Mouse (Mus musculus): ENCODE measurements around the gene Krtdap. TPM values are rescaled to one million over a fixed set of nuclear protein-coding genes. Genes with fewer than 3 reads are reported as not detected.
A peak's percentile ranks its signal among the peaks of the same experiment; 100 is the strongest.

The Krtdap gene
- total RNA-seq, 1 experiment from 2014 or later = not detected

DNA sequence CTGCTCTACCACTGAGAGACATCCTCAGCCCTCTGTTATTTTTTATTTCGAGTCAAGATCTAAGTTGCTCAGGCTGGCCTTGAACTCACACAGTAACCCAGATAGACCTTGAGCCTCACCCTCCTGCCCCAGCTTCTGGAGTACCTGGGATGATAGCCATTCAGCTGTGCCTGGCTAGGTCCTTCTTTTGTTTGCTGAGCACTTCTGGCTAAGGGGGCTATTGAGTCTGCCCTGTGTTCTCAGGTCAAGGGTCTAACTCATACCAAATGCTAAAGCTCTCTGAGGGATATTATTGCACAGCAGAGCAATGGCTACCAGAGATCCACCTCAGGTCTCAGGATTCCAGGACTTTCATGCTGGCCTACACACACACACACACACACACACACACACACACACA lies 2.5 kb upstream of the Krtdap start:
- no peak for ATAC-seq (ENCODE audit: extremely low read depth, insufficient number of reproducible peaks, low FRiP score, poor library complexity, severe bottlenecking)

GRCm38 (mm10) chr7:30785721-30786546 lies 1.8 kb upstream of the Krtdap start:
- ATAC-seq (ENCODE audit: extremely low read depth, insufficient number of reproducible peaks, low FRiP score, poor library complexity, severe bottlenecking) = no peak

GRCm38 (mm10) chr7:30790141-30790540 lies 2.4 kb downstream of the Krtdap start:
- no peak for ATAC-seq (ENCODE audit: extremely low read depth, insufficient number of reproducible peaks, low FRiP score, poor library complexity, severe bottlenecking)

- ATAC-seq (ENCODE audit: extremely low read depth, insufficient number of reproducible peaks, low FRiP score, poor library complexity, severe bottlenecking) = no peak
These were observed 4.2 kb downstream of the Krtdap start for GRCm38 (mm10) chr7:30791921-30792320.

- no peak for ATAC-seq (ENCODE audit: extremely low read depth, insufficient number of reproducible peaks, low FRiP score, poor library complexity, severe bottlenecking)
These were observed 7.2 kb downstream of the Krtdap start for GRCm38 (mm10) chr7:30794921-30795320.

DNA sequence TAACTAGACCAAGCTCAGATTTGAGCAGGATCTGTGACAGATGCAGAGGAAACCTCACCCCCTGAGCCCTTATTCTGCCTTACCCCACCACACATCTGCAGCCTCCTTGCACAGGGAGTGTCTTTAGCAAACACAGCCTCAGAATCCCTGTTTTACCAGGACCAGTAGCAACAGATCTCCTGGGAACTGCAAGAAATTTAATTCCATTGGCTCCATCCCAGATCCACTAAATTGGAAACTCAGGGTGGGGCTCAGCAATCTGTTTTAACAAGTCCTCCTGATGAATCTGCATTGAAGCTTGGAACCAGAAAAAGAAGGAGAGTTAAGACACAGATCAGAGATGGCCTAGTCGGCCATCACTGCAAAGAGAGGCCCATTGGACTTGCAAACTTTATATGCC lies 9.1 kb downstream of the Krtdap start:
- no peak for ATAC-seq (ENCODE audit: extremely low read depth, insufficient number of reproducible peaks, low FRiP score, poor library complexity, severe bottlenecking)

DNA sequence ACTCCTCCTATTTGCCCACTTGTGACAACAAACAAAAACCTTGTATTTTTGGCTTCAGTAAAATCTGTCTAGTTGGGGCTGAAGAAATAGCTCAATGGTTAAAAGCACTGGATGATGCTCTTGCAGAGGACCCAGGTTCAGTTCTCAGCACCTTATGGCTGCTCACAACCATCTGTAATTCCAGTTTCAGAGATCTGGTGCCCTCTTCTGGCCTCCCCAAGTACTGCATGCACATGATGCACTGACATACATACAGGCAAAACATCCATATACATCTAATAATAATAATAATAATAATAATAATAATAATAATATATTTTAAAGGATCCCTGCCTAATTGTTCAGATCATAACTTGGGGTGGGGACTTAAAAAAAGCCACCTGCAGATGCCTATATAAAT lies 13.0 kb downstream of the Krtdap start:
- no peak for ATAC-seq (ENCODE audit: extremely low read depth, insufficient number of reproducible peaks, low FRiP score, poor library complexity, severe bottlenecking)

DNA sequence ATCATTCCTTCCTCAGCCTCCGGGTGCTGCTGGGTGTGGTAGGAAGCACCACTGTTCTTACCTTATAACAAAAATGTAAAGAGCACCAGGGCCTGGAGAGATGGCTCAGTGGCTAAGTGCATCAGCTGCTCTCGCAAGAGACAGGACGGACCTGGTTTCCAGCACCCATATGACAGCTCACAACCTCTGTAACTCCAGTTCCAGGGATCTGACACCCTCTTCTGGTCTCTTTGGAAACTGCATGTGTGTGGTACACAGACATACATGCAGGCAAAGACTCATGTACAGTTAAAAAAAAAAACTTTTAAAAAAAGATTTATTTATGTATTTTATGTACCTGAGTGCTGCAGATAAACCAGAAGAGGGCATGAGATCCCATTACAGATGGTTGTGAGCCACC lies 15.6 kb downstream of the Krtdap start:
- no peak for ATAC-seq (ENCODE audit: extremely low read depth, insufficient number of reproducible peaks, low FRiP score, poor library complexity, severe bottlenecking)

GRCm38 (mm10) chr7:30804026-30804715 lies 16.5 kb downstream of the Krtdap start:
- no peak for ATAC-seq (ENCODE audit: extremely low read depth, insufficient number of reproducible peaks, low FRiP score, poor library complexity, severe bottlenecking)

DNA sequence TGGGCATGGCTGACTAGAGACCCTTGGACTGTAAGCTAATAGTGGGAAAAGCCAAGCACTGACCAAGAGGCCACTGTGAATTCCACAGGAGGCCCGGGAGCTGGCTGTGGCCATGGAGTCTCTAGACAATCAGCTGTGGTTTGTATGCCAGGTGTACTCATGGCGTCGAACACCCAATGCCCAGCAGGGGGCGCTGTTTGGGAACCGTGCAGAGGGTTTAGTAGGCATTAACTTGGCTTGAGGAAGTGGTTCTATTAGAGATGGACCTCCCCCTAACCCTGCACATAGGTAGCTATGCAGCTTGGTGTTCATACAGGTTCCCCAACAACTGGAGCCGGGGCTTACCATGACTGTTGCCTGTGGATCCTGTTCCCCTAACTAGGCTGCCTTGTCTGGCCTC lies 18.2 kb downstream of the Krtdap start:
- ATAC-seq (ENCODE audit: extremely low read depth, insufficient number of reproducible peaks, low FRiP score, poor library complexity, severe bottlenecking) = peak; percentile 71

- peak; percentile 45; the same call in 1 of the 2 replicates for ATAC-seq (ENCODE audit: extremely low read depth, insufficient number of reproducible peaks, low FRiP score, poor library complexity, severe bottlenecking)
These were observed 22.6 kb downstream of the Krtdap start for GRCm38 (mm10) chr7:30810319-30810718.

GRCm38 (mm10) chr7:30811757-30812290 lies 24.1 kb downstream of the Krtdap start:
- ATAC-seq (ENCODE audit: extremely low read depth, insufficient number of reproducible peaks, low FRiP score, poor library complexity, severe bottlenecking) = no peak

DNA sequence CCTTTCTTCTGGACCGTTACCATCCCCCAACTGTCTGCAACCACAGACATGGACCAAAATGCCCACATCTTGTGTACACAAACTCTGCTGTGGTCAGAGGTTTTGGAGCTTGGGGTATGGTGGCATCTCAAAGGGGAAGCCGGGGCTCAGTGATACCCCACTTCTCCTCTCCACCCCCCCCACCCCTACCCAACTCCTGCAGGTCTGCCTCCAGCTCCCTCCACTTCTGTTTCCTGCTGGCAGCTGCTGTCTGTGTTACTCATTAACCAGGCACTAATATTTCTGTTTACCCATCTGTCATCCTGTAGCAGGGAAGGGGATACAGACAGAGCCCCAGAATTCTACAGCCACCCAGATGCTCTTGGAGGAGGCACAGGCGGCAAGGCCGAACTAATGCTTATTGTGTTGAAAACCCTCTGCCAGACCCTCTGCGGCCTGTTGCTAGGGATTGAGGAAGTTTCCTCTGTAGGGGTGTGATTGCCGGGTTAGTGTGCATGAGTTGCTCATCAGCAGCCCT lies 24.7 kb downstream of the Krtdap start:
- no peak for ATAC-seq (ENCODE audit: extremely low read depth, insufficient number of reproducible peaks, low FRiP score, poor library complexity, severe bottlenecking)

DNA sequence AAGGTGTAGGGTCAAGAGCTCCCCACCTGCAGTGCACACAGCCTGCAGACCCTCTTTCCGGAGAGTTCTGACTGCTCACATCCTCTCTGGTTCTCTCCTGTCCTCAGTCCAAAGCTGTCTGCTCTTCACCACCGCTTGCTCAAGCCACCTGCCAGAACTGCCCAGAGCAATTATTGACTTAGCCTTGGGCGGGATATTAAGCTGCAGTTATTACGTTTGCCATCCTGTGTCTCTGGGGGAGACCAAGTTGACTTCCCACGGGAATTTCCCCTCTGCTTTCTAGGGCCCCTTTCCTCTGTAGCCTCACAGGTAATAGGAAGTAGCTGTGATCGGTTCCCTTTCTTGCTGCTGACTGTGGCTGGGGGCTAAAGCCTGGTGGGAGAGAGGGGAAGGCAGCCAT lies 32.4 kb downstream of the Krtdap start:
- ATAC-seq (ENCODE audit: extremely low read depth, insufficient number of reproducible peaks, low FRiP score, poor library complexity, severe bottlenecking) = peak; percentile 16; the same call in 1 of the 2 replicates

- no peak for ATAC-seq (ENCODE audit: extremely low read depth, insufficient number of reproducible peaks, low FRiP score, poor library complexity, severe bottlenecking)
These were observed 33.3 kb downstream of the Krtdap start for GRCm38 (mm10) chr7:30820854-30821445.

DNA sequence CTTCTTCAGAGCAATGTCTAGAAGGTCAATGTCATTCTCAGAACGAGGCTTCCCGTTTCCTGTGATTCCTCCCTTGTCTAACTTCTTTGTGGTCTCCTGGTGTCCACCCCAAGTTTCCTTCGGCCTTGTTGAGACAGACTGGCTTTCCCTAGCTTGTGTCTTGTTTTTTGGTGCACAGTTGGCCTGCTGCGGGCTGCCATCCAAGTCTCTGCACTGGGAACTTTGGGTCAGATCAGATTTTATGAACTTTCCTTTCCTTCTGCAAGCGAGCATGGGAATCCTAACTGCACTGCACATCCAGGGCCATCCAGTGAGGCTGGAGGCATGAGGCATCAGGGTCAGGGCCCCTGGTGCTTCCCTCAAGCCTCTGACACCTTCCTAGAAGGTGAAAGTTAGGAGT lies 33.8 kb downstream of the Krtdap start:
- no peak for ATAC-seq (ENCODE audit: extremely low read depth, insufficient number of reproducible peaks, low FRiP score, poor library complexity, severe bottlenecking)

DNA sequence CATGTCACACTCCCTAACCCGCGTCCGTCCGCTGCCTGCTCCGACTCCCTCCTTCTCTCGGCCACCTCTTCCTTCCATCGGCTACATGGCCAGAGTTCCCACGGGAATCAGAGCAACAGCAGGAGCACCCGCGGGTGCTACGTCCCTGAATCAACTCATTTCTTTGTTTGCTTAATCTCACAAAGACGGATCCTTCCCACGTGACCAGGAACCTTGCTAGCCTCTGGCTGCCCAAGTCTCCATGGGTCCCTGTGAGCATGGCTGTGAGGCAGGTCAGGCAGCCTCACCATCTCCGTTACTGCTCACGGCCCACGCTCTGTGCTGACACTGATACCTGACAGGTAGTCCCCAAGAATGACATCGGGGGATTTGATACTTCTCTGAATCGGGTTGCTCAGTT lies 36.0 kb downstream of the Krtdap start, which contains the start of gene Ffar2:
Gene Ffar2 (minus strand): TSS at position 101 of the 400 bp plus-strand sequence.
- ATAC-seq (ENCODE audit: extremely low read depth, insufficient number of reproducible peaks, low FRiP score, poor library complexity, severe bottlenecking) = no peak

DNA sequence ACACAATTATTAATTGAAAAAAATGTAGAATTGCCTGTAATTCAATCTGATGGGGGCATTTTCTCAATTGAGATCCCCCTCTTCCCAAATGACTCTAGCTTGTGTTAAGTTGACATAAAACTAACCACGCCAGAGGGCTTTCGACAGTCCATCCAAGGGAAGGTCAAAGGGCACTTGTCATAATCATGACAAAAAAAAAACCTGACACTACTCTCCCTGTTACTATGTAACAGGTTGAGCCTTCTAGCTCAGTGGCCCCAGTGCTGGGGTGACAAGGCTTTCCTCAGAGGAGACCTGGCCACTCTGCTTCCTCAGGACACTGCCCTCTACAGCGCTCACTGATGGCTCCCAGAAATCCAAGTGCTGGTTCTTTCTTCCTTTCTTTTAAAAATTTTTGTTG lies 36.6 kb downstream of the Krtdap start:
- no peak for ATAC-seq (ENCODE audit: extremely low read depth, insufficient number of reproducible peaks, low FRiP score, poor library complexity, severe bottlenecking)

- ATAC-seq (ENCODE audit: extremely low read depth, insufficient number of reproducible peaks, low FRiP score, poor library complexity, severe bottlenecking) = no peak
These were observed 39.0 kb downstream of the Krtdap start for GRCm38 (mm10) chr7:30826660-30827059.

Measured in neutrophil, adult 5-6 weeks (primary cell).